Mouse (Mus musculus) gastrocnemius, postnatal 14 days (tissue): ENCODE results near the gene Ptprk. TPM values are rescaled to one million over a fixed set of nuclear protein-coding genes. Genes with fewer than 3 reads are reported as not detected.

ENCODE experiments used
- DNase-seq: peaks from one replicate; pipeline ENCODE4 v3.0.0; 2021; ENCODE audit warnings: mixed read lengths
- intact Hi-C: fragments of 180-260 bp; cut with DNase I; formaldehyde crosslinking; loops from one replicate; pipeline ENCODE4 v1.15.1; 2025; ENCODE audit warnings: low total_unique reads
- total RNA-seq, 2 experiments: library from RNA; stranded (reverse); gene quantifications; 2 replicates each; pipeline ENCODE4 v1.2.3; 2021

The Ptprk gene
- total RNA-seq, 2 experiments from 2014 or later, result 7.4 to 7.6 TPM

DNA sequence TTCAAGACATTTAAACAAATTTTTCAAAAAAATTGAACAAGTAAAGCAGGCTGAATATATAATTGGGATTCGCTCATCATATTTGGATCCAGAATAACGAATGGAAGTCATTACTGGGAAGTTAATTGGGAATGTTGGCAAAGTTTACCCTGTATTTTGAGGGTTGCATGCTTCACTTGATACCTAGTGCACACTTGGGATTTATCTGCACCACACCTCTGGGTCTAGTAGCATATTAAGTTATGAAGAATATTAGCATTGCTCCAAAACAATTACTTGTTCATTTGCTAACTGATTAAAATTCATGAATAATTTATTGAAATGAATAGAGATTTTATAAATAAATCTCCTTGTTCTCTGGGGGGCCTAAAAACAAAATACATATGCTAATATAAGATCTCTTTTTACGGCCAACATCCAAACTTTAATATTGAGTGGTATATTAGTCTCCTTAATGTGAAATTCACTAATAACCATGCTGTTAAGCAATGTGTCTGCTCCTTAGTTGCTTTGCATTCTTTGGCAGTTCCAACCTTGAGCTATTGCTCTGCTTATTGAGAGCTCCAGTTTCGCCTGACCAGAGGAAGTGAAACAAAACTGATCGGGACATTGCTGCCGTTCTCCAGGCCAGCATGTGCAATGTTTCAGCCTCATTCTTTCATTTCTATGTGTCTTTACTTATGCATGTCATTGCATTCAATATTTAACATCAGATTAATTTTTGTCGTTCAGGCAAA lies 305.3 kb downstream of the Ptprk start:
- intact Hi-C loops, result no loop called here

DNA sequence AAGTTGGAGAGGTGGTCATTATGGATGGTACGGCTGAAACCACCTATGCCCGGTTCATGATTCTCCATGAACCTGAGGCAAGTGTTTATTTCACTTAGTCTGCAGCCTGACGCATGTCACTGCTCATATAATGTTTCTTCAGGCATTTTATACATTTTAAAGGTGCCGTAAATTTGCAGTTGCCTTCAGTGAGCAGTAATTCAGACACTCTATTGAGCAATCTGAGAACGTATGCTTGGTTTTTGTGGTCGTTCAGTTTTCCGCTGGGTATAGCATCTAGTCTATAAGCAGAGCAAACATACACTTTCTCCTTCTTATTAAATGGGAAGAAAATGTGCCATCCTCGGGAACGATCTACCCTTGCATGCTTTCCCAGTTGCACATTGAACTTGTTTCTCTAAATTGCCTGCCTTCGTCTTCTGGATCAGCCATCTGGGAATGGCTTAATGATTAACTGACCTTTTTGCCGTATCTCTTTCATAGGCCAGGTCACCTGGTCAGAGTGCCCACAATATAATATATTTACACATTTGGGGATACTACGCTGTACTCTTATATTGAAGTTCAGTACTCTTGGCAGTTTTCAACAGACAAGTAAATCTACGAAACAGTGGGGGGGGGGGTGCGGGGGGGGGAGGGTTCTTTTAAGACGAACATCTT lies 313.1 kb downstream of the Ptprk start:
- intact Hi-C loops, result no loop called here
- DNase-seq, result no peak

More for the DNA sequence above, 305.3 kb downstream of the Ptprk start:
- DNase-seq, result no peak

DNA sequence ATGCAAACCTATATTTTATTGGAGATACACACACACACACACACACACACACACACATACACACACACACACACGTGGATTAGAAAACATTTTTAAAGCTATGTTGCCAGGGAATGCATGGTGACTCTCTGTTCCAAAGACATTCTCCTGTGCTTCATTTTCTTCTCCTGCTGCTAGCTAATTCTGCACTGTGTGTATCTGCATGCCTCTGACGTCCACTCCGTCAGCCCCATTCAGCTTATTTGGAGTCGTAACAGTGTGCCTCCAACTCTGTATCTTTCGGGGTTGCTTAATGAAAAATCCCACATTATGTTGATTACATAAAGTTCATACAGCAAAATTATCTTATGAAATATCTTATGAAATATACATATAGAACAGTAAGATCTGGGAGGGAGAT lies 316.5 kb downstream of the Ptprk start:
- intact Hi-C loops, result no loop called here
- no peak for DNase-seq

DNA sequence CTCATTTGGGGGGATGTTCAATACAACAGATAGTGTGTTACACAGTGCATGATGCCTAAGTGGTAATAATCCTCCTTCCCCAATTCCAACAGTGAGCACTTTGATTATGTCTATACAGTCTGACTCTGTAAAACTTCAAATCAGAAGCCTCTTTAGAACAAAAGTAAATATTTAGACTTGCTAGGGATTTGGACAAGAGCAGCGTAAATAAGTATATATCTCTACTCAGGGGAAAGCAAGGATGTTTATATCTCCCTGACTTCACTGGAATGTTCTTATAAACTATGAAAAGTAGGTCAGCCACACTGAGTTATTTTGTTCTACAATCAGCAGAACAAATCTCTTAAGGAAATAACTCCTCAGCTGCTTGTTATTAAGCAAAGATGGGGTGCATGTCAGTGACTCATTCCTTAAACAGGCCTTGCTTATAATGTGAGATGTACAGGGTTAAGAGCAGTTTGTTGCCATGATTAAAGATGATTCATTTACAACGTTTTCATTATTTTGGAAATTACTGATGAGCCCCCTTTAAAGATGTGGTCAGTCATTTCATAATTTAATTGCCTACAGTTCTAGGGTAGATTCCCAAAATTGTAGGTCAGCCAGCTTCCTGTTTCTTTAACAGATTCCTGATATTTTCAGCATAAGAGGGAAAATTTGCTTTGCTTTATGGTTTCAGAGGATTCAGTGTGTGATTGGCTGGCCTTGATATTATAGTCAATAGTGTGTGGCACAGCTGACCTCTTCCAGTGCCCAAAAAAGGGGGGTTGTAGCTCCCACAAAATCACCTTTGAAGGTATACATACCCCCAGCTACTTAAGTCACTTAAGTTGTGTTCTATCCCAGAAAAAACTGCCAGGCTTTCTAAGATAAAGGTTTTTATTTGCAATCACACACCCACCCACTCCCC lies 321.2 kb downstream of the Ptprk start:
- no peak for DNase-seq
- intact Hi-C loops, result no loop called here

DNA sequence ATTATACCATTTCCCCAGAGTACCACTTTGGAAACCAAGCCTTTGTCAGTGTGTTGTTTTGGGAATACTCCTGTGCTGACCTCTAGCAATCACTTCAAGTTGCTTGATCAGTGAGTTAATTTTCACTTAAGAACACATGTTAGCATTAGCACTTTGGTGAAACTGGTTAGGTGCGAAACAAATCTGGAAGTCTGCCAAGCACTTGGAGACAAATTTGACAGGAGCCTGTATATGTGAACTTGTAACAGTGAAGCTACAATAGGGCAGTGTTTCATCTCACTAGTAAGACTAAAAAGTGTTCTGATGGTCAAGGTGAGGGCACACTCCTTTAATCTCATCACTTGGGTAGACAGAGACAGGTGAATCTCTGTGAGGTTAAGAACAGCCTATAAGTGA lies 321.9 kb downstream of the Ptprk start:
- no peak for DNase-seq
- intact Hi-C loops, result no loop called here

DNA sequence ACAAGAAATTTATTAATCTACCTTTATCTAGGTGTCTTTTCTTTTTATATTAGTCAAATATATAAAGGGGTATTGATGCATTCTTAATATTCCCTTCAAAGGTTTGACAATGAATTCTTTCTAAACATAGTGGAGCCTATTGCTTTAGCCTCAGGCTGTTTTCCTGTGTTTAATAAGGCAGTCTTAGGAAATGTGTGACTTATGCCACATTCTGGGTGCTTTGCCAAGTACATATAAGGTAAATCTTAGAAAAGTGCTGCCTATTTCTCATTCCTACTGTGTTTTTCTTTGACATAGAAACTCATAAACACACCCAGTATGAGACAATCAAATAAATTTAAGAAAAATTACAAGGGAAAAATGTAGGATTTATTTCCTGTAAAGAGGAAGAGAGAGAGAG lies 327.2 kb downstream of the Ptprk start:
- DNase-seq, result no peak
- intact Hi-C loops, result no loop called here

DNA sequence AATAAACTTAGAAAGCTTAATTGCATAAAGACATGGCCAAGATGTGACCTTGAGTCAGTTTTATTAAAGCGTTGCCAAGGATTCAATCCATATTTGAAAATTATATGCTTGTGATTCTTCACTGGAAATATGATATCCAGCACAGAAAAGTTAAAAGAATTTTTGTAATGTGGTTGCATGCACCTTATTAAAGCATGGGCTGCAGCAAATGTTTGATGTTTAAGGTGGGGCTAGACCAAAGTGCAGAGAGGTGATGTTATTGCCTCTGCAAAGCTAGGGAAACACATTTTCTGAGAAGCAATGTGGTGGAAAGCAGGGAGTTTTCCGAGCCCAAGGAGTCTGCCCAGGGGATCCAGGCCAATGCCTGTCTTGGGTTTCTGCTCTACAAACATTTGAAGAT lies 334.4 kb downstream of the Ptprk start:
- intact Hi-C loops, result no loop called here
- no peak for DNase-seq

DNA sequence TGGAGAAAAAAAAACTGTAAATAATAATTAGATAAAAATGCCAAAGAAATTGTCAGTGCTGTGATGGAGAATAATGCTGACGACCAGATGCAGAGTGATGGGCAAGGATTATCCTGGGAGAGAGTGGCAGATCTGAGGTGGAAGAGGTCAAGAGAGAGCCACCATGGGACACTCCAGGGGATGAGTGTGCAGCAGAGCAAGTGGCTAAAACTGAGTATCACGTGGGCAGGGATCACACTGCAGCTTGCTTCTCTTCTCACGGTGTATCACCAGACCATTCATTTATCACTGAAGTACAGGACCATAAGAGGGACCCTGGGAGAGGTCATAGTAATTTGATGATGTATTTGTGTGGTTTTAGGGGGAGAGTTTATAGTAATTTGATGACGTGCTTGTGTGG lies 340.2 kb downstream of the Ptprk start:
- intact Hi-C loops, result no loop called here
- no peak for DNase-seq

DNA sequence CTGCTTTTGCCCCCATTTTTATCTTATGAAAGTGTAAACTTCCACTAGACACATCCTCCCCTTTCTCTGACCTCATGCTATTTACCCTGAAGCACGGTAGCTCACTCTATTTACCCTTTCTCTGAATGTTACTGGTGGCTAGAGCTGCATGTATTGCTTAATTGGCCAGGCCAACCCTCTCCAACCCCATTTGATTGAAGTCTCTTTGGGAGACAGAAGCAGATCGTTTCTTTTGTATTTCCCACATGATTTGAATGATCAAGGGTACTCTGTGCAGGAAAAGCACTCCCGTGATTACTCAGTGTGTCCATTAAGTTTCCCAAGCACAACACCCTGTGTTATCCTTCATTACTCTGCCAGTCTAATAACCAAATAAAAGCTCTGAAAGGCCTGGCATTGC lies 348.0 kb downstream of the Ptprk start:
- no peak for DNase-seq
- intact Hi-C loops, result no loop called here

DNA sequence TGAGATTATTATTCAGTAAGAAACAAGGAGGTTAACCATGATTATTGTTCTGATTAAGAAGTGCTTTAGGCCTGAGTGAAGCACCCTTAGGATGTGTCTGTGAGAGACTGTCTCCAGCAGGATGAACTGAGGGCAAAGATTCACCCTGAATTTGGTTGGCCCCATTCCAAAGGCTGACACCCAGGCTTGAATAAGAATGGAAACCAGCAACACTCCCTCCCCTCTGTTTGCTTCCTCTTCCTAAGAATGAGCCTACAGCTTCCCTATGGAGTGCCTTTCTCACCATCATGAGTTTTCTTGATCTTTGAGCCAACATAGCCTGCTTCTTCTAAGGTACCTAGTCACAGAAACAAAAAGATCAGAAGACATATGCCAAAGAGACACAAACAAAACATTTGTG lies 350.8 kb downstream of the Ptprk start:
- intact Hi-C loops, result no loop called here
- peak; percentile 4 for DNase-seq

DNA sequence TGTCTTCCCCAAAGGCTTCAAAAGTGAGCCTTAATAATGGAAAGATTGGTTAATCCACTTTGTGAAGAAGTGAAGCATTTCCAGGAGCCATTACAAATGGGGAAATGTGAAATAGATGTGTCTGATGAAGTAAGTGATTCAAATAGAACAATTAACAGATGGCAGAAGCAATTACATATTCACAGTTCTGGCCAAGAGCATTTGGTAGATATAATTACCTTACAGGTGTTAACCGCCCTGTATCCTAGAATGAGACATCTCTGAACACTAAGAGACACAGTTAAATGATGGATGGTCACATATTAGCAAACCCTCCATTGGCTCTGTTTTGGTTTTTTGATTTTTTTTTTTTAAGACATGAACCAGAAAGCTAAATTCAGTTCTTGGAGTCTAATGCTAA lies 361.5 kb downstream of the Ptprk start:
- intact Hi-C loops, result no loop called here

DNA sequence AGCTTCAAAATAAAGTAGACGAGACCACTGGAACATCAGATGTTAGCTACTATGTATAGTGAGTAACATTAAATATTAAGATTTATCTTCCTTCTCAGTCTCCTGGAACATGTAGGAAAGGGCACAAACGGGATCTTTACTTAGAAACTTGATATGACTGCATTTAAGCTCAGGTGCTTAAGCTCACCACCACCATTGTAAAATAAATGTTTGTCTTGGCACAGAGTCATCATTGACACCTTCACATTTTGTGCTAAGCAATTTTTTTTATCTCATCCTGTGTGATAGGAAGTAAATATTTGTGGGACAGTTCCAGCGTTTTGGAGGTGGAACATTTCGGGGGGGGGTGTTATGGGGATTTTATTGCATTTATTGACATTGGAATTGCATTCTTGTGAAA lies 375.2 kb downstream of the Ptprk start:
- no peak for DNase-seq
- intact Hi-C loops, result no loop called here

More for the DNA sequence above, 361.5 kb downstream of the Ptprk start:
- no peak for DNase-seq

DNA sequence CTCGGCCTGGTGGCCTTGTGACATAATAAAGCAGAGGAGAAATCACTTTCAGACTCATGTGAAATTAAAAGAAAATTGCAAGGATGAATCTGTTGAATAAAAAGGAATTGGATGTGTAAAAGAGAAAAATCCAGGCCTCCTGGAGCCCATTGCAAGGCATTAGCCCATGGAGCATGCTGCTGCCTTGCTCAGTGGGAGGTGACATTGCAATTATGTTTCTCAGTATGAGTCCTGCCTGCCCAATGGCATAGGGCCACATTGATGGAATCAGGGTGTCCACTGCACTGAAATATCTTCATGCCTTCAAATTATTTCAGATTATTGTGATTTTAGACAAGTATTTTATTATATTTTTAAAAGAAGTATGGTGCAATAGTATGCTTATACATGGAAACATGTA lies 376.0 kb downstream of the Ptprk start:
- no peak for DNase-seq
- intact Hi-C loops, result no loop called here

DNA sequence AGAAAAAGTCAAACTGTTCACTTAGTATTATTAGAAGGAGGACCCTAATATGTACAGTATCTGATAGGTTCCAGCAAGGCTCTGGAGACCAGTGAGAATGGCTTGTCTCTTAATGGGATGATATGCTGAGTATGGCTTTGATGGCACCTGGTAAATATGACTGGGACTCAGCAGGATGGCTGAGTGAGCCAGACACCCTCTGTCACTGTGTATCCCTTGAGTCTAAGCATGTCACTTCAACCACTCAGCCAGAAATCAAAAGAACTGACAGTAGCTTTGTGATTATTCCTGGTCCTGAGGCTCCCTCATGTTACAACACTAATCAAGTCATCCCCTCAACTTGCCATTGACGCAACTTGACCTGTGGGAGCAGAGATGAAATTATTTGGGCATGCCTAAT lies 383.4 kb downstream of the Ptprk start:
- intact Hi-C loops, result no loop called here
- no peak for DNase-seq

DNA sequence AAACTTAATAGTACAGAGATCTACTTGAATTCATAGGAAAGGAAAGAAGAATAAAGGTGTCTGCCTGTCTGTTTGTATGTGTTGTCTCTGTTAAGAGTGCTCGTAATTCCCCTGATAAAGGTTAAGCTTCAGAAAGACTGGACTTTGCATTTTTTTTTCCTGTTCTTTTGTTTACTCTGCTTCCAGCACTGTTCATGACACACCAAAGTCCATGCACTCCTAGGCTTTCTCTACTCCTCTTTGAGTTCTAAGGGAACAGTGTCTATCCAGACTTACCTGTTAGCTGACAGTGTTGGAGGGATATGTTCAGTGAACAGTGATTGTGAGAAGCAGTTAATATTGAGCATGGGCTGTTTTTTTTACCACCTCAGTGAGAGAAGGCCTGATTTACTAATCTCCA lies 385.3 kb downstream of the Ptprk start:
- DNase-seq, result no peak
- intact Hi-C loops, result no loop called here

DNA sequence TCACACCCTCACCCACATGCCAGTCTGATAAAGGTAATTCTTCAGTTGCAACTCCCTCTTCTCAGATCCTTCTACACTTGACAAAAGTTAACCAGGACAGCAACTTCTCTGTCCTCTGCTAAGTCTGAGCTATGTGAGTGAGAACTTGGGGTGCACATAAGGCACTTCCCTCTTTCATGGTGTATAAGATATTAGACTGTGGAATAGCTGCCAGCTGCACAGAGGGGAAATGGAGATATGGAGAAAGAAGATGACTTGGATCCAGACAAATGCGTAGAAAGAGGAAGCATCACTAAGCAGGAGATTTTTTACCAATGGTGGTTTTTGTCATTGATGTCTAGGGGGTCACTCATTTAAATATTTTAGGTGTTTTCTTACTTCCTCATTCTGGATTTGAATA lies 389.1 kb downstream of the Ptprk start:
- DNase-seq, result no peak
- intact Hi-C loops, result no loop called here

DNA sequence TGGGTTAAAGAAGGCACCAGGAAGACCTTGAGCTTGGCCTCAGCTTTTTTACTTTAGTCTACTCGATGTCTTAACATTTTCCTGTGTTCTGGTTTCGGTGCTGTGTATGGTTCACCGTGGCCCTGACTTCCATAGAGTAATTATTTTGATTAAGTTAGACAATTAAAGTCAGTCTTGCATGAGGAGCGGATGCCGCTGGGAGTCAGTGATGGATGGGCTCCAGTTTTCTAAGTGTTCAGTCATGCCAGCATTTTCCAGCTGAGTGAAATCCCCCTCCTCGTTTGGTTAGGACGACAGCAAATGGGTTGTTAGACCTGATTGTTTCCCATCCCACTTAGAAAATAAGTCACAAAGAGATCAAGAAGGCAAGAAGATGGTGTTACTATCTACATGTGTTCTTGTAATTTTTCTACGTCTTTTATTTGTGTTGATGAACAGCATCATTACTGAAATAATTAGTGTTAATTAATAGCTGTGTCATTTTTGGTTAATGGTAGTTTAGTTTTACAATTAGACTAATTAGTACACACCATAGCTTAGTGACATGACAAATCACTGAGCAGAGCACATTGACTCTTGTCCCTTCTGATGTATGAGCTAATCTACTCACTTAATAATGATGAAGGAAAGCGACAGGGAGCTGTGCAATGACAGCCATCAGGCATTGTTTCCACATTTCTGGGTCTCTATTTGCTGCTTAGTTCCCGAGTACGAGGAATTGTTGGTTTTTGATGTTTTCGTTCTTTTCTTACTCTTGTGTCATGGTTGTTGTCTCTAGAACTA lies 390.3 kb downstream of the Ptprk start:
- intact Hi-C loops, result no loop called here
- DNase-seq, result no peak

DNA sequence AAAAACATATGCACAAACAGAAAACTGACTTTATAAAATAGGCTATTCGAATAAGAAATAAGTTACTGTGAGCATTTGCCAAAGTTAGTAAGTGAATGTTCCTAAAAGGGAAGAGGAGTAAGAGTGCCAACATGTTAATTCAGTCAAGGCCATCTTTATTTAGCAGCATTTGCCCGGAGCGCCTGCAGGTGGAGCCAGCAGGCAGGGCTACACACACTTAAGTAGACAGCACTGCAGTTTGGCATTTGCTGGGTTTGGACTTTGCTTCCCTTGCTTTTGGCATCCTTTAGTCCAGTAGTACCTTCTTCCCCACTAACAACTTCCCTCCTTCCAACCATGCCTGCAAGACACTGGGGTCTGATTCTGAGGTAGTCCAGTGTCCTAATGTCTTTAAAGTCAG lies 411.0 kb downstream of the Ptprk start:
- intact Hi-C loops, result loop anchor here (10.0 kb wide), 1 partner anchor 239 kb away; no protein-coding TSS in a partner anchor
- peak; percentile 21 for DNase-seq

DNA sequence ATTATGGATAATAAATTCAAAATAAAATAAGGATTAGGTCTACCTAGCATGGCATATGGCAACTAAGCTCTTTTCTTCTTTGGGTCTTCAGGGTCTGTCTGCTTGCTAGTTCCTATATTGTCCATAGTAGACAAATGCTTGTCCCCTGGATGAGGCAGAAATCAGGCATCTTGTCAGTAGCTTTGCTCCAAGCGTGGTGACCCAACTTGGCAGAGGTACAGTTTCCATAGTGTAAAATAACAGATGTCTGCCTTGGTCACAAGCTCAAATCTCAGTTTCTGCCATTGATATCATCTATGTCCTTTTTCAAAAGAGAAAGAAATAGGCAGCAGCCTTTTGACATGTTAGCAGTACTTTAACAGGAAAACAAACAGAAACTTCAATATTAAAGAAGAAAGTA lies 416.4 kb downstream of the Ptprk start:
- intact Hi-C loops, result loop anchor here (5.0 kb wide), 1 partner anchor 351 kb away; no protein-coding TSS in a partner anchor
- no peak for DNase-seq

DNA sequence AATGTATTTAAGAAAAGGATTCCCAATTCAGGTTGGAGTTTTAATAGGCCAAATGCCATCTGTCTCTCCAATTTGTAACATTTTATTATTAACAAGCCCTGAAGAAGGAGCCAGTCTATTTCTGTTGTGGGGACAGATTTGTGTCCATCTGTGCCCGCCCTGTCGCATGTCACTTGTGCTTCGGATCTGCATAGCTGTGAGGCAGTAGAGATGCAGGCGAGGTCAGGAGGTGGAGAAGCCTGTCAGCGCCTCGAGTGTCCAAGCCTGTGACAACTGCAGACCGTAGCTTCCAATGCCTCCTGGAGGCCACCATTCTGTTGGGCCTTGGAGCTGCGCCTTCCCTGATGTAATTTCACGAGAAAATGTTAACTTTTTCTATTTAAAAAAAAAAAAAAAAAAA lies 417.6 kb downstream of the Ptprk start:
- no peak for DNase-seq

More for the DNA sequence above, 417.6 kb downstream of the Ptprk start:
- intact Hi-C loops, result loop anchor here (5.0 kb wide), 1 partner anchor 350 kb away; no protein-coding TSS in a partner anchor
